Mouse (Mus musculus): ENCODE results near the gene Dmac2.

Gene Dmac2

GRCm38 (mm10) chr7:25617376-25618160 is 1.6 kb upstream of the Dmac2 start:
- no peak for DNase-seq

- DNase-seq: no peak
These were observed 443 bp downstream of the Dmac2 start for GRCm38 (mm10) chr7:25619722-25619991.

GRCm38 (mm10) chr7:25620101-25620500 is 887 bp downstream of the Dmac2 start:
- no peak for DNase-seq

DNA sequence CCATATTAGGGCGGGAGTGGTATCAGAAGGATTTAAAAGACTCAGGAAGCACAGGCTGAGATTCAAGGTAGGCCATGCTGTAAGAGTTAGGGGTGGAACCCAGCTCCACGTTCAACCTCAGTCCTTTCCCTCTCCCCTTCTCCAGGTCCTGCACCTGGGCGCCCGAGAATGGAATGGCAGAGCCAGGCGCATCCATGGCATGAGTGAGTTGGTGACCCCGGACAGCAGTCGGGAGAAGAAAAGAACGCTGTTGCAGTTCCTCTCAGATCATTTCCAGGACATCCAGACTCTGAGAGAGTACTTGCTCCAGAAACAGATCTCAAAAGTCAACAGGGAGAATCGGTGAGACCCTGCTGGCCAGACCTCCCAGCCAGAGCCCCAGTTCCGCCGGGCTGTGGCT is 1.5 kb downstream of the Dmac2 start:
- peak in 1 of 2 experiments; percentile 2 for DNase-seq

DNA sequence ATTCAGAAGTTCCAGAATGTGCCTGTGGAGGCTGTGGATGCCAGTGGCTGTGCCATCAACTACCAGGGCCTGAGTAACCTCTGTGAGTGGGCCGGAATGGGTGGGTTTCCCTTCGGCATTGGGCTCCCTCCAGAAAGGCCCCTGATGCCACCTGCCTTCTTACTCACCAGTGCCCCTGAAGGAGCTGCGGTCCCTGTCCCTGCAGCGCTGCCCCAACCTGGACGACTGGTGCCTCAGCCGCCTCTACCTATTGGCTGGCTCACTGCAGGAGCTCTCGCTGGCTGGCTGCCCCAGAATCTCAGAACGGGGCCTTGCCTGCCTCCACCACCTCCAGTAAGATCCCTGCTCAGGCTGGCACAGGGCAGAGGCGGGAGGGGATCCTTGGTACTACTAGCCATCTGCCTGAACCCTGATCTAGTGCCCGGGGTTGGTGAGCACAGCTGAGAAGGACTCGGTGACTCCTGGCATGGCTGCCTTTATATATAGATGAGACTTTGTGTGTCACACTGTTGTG is 4.7 kb downstream of the Dmac2 start:
- DNase-seq: peak; percentile 66 to 73

DNA sequence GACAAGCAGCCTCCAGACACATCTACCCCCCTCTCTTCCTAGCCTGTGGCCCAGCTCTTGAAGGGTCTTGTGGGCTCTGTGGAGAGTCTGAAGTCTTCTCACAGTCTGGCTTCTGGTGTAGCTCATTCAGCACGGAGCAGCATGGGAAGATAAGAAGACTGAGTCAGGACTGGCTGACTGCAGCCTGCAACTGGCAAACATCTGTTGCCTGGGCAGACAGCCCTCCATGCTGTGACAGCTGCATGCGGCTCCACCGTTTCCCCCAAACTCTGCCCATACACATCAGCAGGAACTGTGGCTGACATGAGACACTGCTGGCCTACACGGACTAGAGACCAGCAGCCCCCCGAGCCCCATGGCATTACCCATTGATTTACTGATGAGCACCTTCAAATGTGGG is 5.6 kb downstream of the Dmac2 start:
- DNase-seq: no peak

DNA sequence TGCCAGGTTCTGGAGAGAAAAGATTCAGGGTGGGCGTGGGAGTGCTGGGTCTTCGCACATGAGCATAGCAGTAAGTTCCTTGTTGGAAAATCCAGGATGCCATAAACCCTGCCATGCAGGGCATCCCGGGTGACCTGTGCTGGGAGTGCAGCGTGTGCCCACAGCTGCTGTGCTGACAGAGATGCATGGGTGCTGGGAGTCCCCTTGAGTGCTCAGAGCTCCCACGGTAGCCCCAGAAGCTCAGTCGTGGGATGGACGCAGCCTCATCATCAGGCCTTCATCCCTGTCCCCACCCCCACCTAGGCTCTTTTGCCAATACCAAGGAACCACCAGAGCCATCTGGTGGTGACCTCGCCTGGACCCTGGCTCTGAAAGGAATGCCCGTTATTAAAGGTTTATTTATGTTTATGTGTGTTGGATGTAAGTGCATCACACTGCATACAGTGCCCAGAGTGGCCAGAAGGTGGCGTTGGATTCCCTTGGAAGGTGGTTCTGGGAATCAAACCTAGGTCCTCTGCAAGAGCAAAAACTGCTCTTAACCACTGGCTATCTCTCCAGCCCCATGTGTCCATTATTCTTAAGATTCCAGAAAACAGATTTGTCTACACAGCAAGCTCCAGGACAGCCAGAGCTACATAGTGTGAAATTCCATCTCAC is 6.5 kb downstream of the Dmac2 start:
- peak; percentile 70 to 81 for DNase-seq

GRCm38 (mm10) chr7:25626509-25627430 is 7.6 kb downstream of the Dmac2 start, which contains the start of gene B3gnt8:
Gene B3gnt8, plus strand, starts transcription at chr7:25626654.
- DNase-seq: peak; percentile 64 to 67

DNA sequence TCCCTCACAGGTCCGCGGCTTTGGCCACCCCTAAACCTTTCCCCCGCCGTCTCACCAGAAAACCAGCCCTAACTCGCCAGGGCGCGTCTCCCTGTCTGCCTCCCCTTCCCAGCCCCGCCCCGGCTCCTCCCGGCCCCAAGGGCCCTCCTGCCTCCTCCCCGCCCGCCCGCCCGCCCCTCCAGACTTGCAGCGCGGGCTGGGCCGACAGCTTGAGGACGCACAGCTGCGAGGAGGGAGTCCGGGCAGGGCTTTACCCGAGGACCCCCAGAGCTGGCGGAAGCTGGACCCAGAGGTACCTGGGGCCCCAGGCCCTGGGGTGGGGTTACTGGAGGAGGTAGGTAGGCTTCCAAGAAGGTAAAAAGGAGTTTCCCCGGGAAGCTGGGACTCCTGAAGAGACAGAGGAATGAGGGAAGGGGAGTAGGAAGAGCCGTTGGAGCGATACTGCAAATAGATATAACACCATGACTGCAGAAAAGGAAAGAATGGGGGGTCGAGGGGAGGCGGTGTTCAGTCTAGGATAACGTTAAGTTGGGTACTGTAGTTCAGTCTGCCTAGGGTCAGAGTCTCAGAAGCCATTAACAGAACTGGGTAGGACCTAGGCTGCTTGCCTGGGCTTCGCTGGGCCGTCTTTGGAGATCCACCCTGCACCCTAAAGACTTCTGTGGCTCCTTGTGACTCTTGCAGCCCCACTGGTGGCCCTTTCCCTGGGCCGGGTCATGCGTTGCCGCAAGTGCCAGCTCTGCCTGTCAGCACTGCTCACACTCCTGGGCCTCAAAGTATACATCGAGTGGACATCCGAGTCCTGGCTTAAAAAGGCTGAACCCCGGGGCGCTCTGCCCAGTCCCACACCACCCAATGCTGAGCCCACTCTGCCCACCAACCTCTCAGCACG is 8.5 kb downstream of the Dmac2 start:
- DNase-seq: peak; percentile 48 to 58

DNA sequence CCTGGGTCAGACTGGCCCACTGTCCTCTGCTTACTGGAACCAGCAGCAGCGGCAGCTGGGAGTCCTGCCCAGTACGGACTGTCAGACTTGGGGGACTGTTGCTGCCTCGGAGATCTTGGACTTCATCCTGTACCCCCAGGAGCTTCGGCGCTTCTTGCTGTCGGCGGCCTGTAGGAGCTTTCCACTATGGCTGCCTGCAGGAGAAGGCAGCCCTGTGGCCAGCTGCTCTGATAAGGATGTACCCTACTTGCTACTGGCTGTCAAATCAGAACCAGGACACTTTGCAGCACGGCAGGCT is 9.1 kb downstream of the Dmac2 start:
- peak in 1 of 2 experiments; percentile 43 for DNase-seq

- DNase-seq: no peak
These were observed 13.5 kb downstream of the Dmac2 start for GRCm38 (mm10) chr7:25632679-25633078.

DNA sequence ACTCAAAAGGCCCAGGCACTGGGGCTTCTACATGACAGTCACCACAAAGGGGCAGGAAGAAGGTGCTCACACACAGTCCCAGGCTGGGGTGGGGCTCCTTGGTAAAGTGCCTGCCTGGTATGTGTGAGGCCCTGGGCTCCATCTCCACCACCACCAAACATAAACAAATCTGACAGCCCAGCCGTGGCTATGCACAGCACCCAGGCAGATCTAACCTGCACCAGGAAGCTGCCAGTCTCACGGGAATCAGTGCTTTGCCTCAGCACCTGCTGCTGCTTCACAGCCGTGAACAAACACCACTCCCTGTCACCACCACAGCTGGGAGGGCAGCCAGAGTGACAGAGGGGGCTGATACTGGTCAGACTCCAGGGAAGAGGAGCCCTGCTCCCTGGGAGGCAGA is 17.2 kb downstream of the Dmac2 start:
- peak in 1 of 2 experiments; percentile 39 for DNase-seq

- no peak for DNase-seq
These were observed 17.9 kb downstream of the Dmac2 start for GRCm38 (mm10) chr7:25637099-25637498.

DNA sequence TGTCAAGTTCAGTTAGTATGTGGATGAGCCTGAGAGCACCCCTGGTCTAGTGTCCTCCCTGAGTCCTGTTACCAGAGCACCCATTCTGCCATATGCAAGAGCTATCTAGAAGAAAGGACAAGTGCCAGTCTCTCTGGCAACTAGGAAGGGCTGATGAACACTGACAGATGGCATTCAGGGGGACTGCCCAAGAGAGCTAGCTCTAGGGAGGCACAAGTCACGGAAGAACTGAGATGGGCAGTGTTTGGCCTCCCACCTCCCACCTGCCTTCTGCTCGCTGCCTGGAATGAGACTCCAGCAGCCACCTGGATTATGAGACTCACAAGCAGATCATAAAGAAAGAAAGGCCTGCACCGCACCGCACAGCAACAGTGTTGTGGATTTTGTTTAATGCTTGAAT is 20.5 kb downstream of the Dmac2 start:
- peak; percentile 67 to 75 for DNase-seq

DNA sequence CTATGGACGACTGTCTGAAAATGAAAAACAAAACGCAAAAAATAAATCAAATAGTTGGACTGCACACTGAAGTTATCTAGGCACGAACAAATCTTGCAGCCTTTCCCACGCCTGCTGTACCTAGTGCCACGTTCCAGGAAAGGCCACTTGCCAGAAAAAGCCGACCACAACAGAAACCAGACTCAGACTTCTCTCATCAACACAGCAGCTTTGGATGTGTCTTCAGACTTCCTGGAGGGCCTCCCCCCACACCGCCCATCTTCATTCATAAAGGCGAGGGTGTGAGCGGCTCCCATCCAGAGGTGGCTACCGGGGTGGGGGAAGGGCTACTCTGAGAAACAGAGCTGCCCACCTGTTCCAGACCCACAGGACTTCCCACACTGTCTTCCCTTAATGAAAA is 24.9 kb downstream of the Dmac2 start:
- DNase-seq: peak; percentile 36 to 52

GRCm38 (mm10) chr7:25644631-25645030 is 25.4 kb downstream of the Dmac2 start:
- peak; percentile 70 to 73 for DNase-seq

DNA sequence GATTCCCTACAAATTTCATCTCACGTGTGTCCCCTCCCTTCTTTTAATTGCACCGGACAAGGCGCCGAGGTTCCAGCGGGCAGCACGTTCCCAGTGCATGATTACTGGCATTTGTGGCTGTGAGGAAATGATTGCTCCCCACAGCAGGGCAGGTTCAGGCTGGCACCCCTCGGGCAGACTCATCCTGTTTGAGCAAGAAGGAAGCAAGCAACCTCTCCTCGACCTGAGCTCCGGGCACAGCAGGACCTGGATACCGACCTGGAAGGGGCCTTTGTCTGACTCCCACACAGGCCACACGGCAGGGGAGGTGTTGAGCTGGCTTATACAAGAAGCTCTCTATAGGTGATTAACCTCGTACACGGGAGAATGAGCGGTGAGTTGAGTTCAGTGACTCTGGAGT is 25.9 kb downstream of the Dmac2 start:
- DNase-seq: peak in 1 of 2 experiments; percentile 25

DNA sequence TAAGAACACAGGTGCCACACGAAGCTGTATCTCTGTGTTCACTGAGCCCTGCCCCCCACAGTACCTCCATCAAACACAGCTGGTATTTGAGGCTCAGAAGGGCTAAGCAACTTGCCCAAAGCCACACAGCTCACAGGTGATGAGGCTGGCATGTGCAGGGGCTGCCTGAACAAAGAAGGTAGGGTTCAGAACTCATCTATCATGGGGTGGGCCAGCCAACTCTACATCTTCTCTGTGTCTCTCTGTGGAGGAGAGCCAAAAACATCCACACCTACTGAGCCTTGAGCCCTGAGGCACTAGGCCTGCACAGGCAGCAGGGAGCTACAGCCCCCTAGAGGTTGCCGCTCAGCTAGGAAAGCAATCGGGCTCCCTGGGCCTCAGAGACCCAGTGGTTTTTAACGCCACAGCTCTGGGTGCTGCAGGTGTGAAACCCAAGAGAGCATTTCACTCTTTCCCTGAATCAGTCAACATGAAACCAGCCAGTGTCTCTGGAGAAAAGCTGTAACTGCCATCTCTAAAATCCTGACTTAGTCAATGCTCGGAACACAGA is 28.4 kb downstream of the Dmac2 start:
- DNase-seq: no peak

GRCm38 (mm10) chr7:25649839-25650238 is 30.6 kb downstream of the Dmac2 start:
- no peak for DNase-seq

- DNase-seq: no peak
These were observed 32.1 kb downstream of the Dmac2 start for GRCm38 (mm10) chr7:25651281-25651680.

DNA sequence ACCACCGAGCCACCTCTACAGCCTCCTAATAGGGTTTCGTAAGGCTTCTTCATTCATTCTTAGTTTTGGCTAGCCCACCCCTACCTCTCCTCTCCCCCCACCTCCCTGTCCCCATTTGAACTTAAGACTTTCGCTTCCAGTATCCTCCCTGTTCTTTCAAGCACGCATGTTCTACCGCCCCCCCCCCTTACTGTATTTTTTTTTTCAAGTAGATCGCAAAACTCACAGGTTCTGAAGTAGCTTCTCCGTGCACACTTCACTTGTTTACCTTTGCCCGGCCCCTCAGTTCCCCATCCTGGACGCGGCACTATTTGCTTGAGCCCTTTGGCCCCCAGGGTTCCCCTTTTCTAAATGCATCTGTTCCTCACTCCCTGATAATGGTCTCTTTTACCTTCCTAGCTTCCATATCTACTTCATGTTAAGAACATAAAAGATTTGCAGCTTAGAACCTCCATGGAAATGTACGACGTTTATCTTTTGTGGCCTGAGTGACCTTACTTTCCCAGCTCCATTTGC is 33.1 kb downstream of the Dmac2 start:
- no peak for DNase-seq

Measured in cerebellum, postnatal 10 days (tissue).